Mouse (Mus musculus) embryonic facial prominence, embryonic 13.5 days (tissue): ENCODE results near the gene Atrnl1. TPM values are rescaled to one million over a fixed set of nuclear protein-coding genes. Genes with fewer than 3 reads are reported as not detected.
A peak's percentile ranks its signal among the peaks of the same experiment; 100 is the strongest.

ENCODE experiments used
- ATAC-seq: fragments of 200-750 bp; cut with Nextera tagmentation; 2 replicates; pipeline ENCODE4 v1.8.0; 2017; ENCODE audit warnings: low read depth; ENCODE audit not compliant: insufficient number of reproducible peaks, insufficient read depth, low FRiP score, low TSS enrichment
- H3K27ac ChIP-seq: fragments of 300-500 bp; sonication (generic); 2 replicates; pipeline ENCODE4 v1.5.1; 2015; ENCODE audit warnings: moderate library complexity, mild to moderate bottlenecking, inconsistent platforms
- H3K27me3 ChIP-seq: fragments of 300-500 bp; sonication (generic); 2 replicates; pipeline ENCODE4 v1.6.1; 2015; ENCODE audit warnings: mild to moderate bottlenecking, inconsistent platforms
- H3K36me3 ChIP-seq: fragments of 300-500 bp; sonication (generic); 2 replicates; pipeline ENCODE4 v1.6.1; 2015; ENCODE audit warnings: mild to moderate bottlenecking, inconsistent platforms
- H3K4me1 ChIP-seq: fragments of 300-500 bp; sonication (generic); 2 replicates; pipeline ENCODE4 v1.6.1; 2015; ENCODE audit warnings: inconsistent platforms
- H3K4me2 ChIP-seq: fragments of 300-500 bp; sonication (generic); 2 replicates; pipeline ENCODE4 v1.6.1; 2015; ENCODE audit warnings: moderate library complexity, mild to moderate bottlenecking, inconsistent platforms
- H3K4me3 ChIP-seq: fragments of 300-500 bp; sonication (generic); 2 replicates; pipeline ENCODE4 v1.5.1; 2015; ENCODE audit warnings: mild to moderate bottlenecking, inconsistent platforms
- H3K9ac ChIP-seq: fragments of 300-500 bp; sonication (generic); 2 replicates; pipeline ENCODE4 v1.6.1; 2015; ENCODE audit warnings: mild to moderate bottlenecking, inconsistent platforms
- H3K9me3 ChIP-seq: fragments of 300-500 bp; sonication (generic); 2 replicates; pipeline ENCODE4 v1.6.1; 2016; ENCODE audit warnings: inconsistent platforms
- WGBS: fragments of 180-500 bp; shearing (Covaris S2); methylation state at CpG from one replicate; pipeline ENCODE4 v1.1.7; 2015; ENCODE audit warnings: mixed read lengths; 5-methylcytosine and 5-hydroxymethylcytosine counted together
- polyA plus RNA-seq: library from polyadenylated mRNA; unstranded; fragments of >200 nt; fragmentation: Nextera tagmentation; extraction: Ambion mirVana; gene quantifications from 2 replicates; pipeline ENCODE4 v1.2.1, GENCODE M21; 2015

Atrnl1 gene
- polyA plus RNA-seq, 1 experiment from 2014 or later, result 8.2 TPM

DNA sequence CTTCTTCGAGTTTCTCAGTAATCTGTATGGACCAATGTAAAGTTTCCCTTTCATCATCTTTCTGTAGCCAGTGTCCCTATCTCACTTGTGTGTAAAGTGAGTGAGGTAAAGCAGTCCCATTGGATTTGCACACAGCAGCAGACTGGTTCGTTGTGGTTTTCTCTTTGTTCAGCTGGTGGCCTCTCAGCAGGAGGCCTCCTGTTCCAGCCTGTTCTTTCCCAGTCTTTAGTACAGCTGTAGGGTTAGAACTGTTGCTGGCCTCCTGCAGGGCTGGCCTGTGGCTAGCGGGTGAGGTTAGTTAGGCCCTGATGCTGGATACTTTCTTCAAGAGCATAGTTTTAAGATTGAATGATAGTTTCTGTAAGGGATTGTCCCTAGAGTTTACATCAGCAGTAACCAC, 280.1 kb downstream of the Atrnl1 start:
- Histone ChIP-seq H3K36me3 (no peaks in the 10 kb centered on the region), H3K9ac (no peak overlapping the region), H3K9me3 (no peaks in the 10 kb centered on the region), H3K4me3 (no peak overlapping the region), H3K4me1 (peaks cover 4% of the 10 kb centered on the region; the same call in 1 of the 2 replicates), H3K27me3 (no peaks in the 10 kb centered on the region), H3K4me2 (no peak overlapping the region), H3K27ac (no peak overlapping the region)
- WGBS, result 53% methylated on average over 3 of the region's 3 CpGs
- no peak for ATAC-seq

GRCm38 (mm10) chr19:57894191-57894590, 283.4 kb downstream of the Atrnl1 start:
- ATAC-seq, result no peak
- 50% methylated on average over 1 of the region's 1 CpGs for WGBS
- no peaks in the 10 kb centered on the region for H3K27me3 ChIP-seq
- H3K9ac ChIP-seq, result no peak overlapping the region
- H3K36me3 ChIP-seq, result no peaks in the 10 kb centered on the region
- H3K27ac ChIP-seq, result no peak overlapping the region
- peaks cover 4% of the 10 kb centered on the region; the same call in 1 of the 2 replicates for H3K4me1 ChIP-seq
- H3K4me3 ChIP-seq, result no peak overlapping the region
- H3K9me3 ChIP-seq, result no peaks in the 10 kb centered on the region
- no peak overlapping the region for H3K4me2 ChIP-seq

DNA sequence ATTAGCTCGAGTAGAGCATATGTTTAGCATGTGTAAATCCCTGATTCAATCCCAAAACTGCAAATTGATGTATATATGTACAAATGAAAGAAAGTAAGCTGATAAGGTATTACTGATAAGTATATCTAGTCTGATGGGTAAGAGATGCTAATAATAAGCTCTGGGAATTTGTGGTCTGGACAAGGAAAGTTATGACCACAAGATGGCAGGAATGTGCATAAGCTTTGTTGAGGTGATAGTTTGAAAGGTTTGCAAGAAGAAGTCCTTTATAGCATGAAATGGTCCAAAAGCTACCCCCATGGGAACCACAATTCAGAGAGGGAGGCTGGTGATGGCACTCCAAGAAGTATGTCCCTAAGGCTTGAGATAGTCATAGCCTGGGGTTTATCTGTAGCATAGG, 289.2 kb downstream of the Atrnl1 start:
- no peak for ATAC-seq
- no peak overlapping the region for H3K4me3 ChIP-seq
- no peaks in the 10 kb centered on the region for H3K9me3 ChIP-seq
- no peaks in the 10 kb centered on the region for H3K27me3 ChIP-seq
- no peak overlapping the region for H3K27ac ChIP-seq
- no peak overlapping the region for H3K9ac ChIP-seq
- H3K4me2 ChIP-seq, result no peak overlapping the region
- 82% methylated on average over 1 of the region's 1 CpGs for WGBS
- no peaks in the 10 kb centered on the region for H3K36me3 ChIP-seq
- no peaks in the 10 kb centered on the region for H3K4me1 ChIP-seq

GRCm38 (mm10) chr19:57909466-57909865, 298.6 kb downstream of the Atrnl1 start:
- 87% methylated on average over 6 of the region's 6 CpGs for WGBS
- ATAC-seq, result no peak
- Histone ChIP-seq H3K9ac (no peak overlapping the region), H3K36me3 (no peaks in the 10 kb centered on the region), H3K9me3 (no peaks in the 10 kb centered on the region), H3K4me3 (no peak overlapping the region), H3K4me1 (no peaks in the 10 kb centered on the region), H3K4me2 (no peak overlapping the region), H3K27me3 (no peaks in the 10 kb centered on the region), H3K27ac (no peak overlapping the region)

- H3K27me3 ChIP-seq, result no peaks in the 10 kb centered on the region
- 89% methylated on average over 6 of the region's 6 CpGs for WGBS
- ATAC-seq, result no peak
- no peaks in the 10 kb centered on the region for H3K9me3 ChIP-seq
- no peak overlapping the region for H3K27ac ChIP-seq
- H3K4me1 ChIP-seq, result no peaks in the 10 kb centered on the region
- no peak overlapping the region for H3K4me3 ChIP-seq
- no peak overlapping the region for H3K4me2 ChIP-seq
- H3K36me3 ChIP-seq, result no peaks in the 10 kb centered on the region
- H3K9ac ChIP-seq, result no peak overlapping the region
Measured at GRCm38 (mm10) chr19:57910650-57911049, 299.8 kb downstream of the Atrnl1 start.

- Histone ChIP-seq H3K9ac (no peak overlapping the region), H3K27me3 (no peaks in the 10 kb centered on the region), H3K9me3 (peaks cover 7% of the 10 kb centered on the region; the same call in 1 of the 2 replicates), H3K4me3 (no peak overlapping the region), H3K36me3 (0 out of 2 replicates have a peak, but pooled peaks cover 7% of the 10 kb centered on the region), H3K4me2 (no peak overlapping the region), H3K4me1 (no peaks in the 10 kb centered on the region), H3K27ac (no peak overlapping the region)
- ATAC-seq, result no peak
- 43% methylated on average over 6 of the region's 6 CpGs for WGBS
Measured at GRCm38 (mm10) chr19:57916325-57916724, 305.5 kb downstream of the Atrnl1 start.

DNA sequence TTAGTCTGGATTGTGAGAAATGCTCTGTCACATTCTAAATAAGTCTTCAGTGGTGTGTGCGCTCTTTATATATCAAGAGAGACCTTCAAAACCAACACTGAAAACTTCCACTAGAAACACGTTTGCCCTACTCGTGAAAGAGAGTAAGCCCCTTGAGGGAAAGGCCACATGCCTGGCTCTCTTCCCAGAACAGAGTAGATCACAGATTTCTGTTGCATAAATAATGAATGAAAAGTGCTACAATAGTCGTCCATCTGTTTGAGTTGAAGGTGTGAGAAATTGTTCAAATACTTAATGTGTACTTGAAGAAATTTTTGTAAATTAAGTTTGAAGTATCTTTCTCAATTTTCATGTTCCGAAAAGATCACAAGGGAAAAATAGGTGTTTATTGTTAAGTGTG, 312.2 kb downstream of the Atrnl1 start:
- Histone ChIP-seq H3K4me2 (no peak overlapping the region), H3K4me3 (no peak overlapping the region), H3K4me1 (0 out of 2 replicates have a peak, but pooled peaks cover 4% of the 10 kb centered on the region), H3K36me3 (0 out of 2 replicates have a peak, but pooled peaks cover 7% of the 10 kb centered on the region), H3K27me3 (no peaks in the 10 kb centered on the region), H3K9ac (no peak overlapping the region), H3K9me3 (peaks cover 7% of the 10 kb centered on the region; the same call in 1 of the 2 replicates), H3K27ac (no peak overlapping the region)
- WGBS, result 72% methylated on average over 5 of the region's 5 CpGs
- ATAC-seq, result no peak

GRCm38 (mm10) chr19:57924856-57925255, 314.0 kb downstream of the Atrnl1 start:
- Histone ChIP-seq H3K27me3 (no peaks in the 10 kb centered on the region), H3K4me2 (no peak overlapping the region), H3K4me3 (no peak overlapping the region), H3K27ac (no peak overlapping the region), H3K9ac (no peak overlapping the region), H3K9me3 (peaks cover 7% of the 10 kb centered on the region; the same call in 1 of the 2 replicates), H3K4me1 (0 out of 2 replicates have a peak, but pooled peaks cover 4% of the 10 kb centered on the region), H3K36me3 (0 out of 2 replicates have a peak, but pooled peaks cover 7% of the 10 kb centered on the region)
- no peak for ATAC-seq
- WGBS, result 42% methylated on average over 8 of the region's 8 CpGs

DNA sequence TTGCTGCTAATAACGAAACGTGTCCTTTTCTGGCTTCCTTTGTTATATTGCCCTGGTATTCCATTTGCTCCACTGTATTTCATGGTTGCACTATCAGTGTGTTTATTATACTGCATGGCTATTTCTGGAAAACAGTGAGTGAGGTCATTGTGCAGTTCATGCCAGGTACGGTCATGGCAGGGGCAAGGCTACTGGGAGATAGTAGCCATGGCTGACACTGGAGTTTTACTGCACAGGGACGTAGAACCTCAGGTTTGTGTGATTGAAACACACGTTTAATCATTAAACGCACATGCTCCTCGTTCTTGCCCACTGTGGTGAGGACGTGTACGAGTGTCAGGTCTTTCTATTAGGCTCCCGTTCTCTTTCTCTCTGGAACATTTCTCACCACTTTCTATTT, 314.8 kb downstream of the Atrnl1 start:
- H3K4me2 ChIP-seq, result no peak overlapping the region
- WGBS, result 84% methylated on average over 10 of the region's 10 CpGs
- 0 out of 2 replicates have a peak, but pooled peaks cover 2% of the 10 kb centered on the region for H3K36me3 ChIP-seq
- ATAC-seq, result no peak
- no peaks in the 10 kb centered on the region for H3K27me3 ChIP-seq
- H3K27ac ChIP-seq, result no peak overlapping the region
- H3K9ac ChIP-seq, result no peak overlapping the region
- H3K4me3 ChIP-seq, result no peak overlapping the region
- 0 out of 2 replicates have a peak, but pooled peaks cover 4% of the 10 kb centered on the region for H3K4me1 ChIP-seq
- peaks cover 3% of the 10 kb centered on the region; the same call in 1 of the 2 replicates for H3K9me3 ChIP-seq

- H3K27ac ChIP-seq, result no peak overlapping the region
- no peak overlapping the region for H3K4me2 ChIP-seq
- H3K4me1 ChIP-seq, result 0 out of 2 replicates have a peak, but pooled peaks cover 4% of the 10 kb centered on the region
- H3K4me3 ChIP-seq, result no peak overlapping the region
- no peaks in the 10 kb centered on the region for H3K36me3 ChIP-seq
- 93% methylated on average over 5 of the region's 5 CpGs for WGBS
- no peak overlapping the region for H3K9ac ChIP-seq
- no peaks in the 10 kb centered on the region for H3K9me3 ChIP-seq
- no peaks in the 10 kb centered on the region for H3K27me3 ChIP-seq
- ATAC-seq, result peak; percentile 91
Measured at GRCm38 (mm10) chr19:57926164-57926860, 315.5 kb downstream of the Atrnl1 start.

GRCm38 (mm10) chr19:57926941-57927471, 316.2 kb downstream of the Atrnl1 start:
- no peaks in the 10 kb centered on the region for H3K36me3 ChIP-seq
- no peak overlapping the region for H3K4me2 ChIP-seq
- no peaks in the 10 kb centered on the region for H3K27me3 ChIP-seq
- H3K27ac ChIP-seq, result no peak overlapping the region
- 40% methylated on average over 10 of the region's 10 CpGs for WGBS
- no peak overlapping the region for H3K4me3 ChIP-seq
- ATAC-seq, result no peak
- no peaks in the 10 kb centered on the region for H3K9me3 ChIP-seq
- no peak overlapping the region for H3K9ac ChIP-seq
- H3K4me1 ChIP-seq, result 0 out of 2 replicates have a peak, but pooled peaks cover 4% of the 10 kb centered on the region
